Mouse (Mus musculus) Muller cell, postnatal 12 days (primary cell): ENCODE results near the gene Angptl6.

Experiments used
- DNase-seq: peaks from one replicate; pipeline ENCODE4 v3.0.0-alpha.2; 2015; ENCODE audit errors: inconsistent ontology term

Gene Angptl6

GRCm38 (mm10) chr9:20879097-20879792 is at the start of gene Angptl6:
Angptl6 (minus strand) TSS chr9:20879727.
- no peak for DNase-seq

GRCm38 (mm10) chr9:20923258-20923657 is 43.7 kb upstream of the Angptl6 start:
- no peak for DNase-seq

- no peak for DNase-seq
These were observed 36.6 kb upstream of the Angptl6 start for GRCm38 (mm10) chr9:20916160-20916559.

GRCm38 (mm10) chr9:20909948-20910347 is 30.4 kb upstream of the Angptl6 start:
- no peak for DNase-seq

GRCm38 (mm10) chr9:20902174-20902491 is 22.6 kb upstream of the Angptl6 start:
- DNase-seq: no peak

GRCm38 (mm10) chr9:20901466-20902173 is 22.1 kb upstream of the Angptl6 start:
- DNase-seq: peak; percentile 50

GRCm38 (mm10) chr9:20898511-20899073 is 19.1 kb upstream of the Angptl6 start, which contains the start of gene Eif3g:
Eif3g (minus strand) TSS chr9:20898623.
- DNase-seq: peak; percentile 82

GRCm38 (mm10) chr9:20897736-20898510 is 18.4 kb upstream of the Angptl6 start:
- DNase-seq: no peak

- no peak for DNase-seq
These were observed 15.9 kb upstream of the Angptl6 start for GRCm38 (mm10) chr9:20895382-20895781.

GRCm38 (mm10) chr9:20894629-20895028 is 15.1 kb upstream of the Angptl6 start:
- DNase-seq: no peak

- no peak for DNase-seq
These were observed 14.2 kb upstream of the Angptl6 start for GRCm38 (mm10) chr9:20893590-20894343.

- DNase-seq: no peak
These were observed 13.5 kb upstream of the Angptl6 start for GRCm38 (mm10) chr9:20893069-20893468.

- DNase-seq: no peak
These were observed 12.7 kb upstream of the Angptl6 start for GRCm38 (mm10) chr9:20892104-20892653.

- DNase-seq: no peak
These were observed 12.0 kb upstream of the Angptl6 start for GRCm38 (mm10) chr9:20891339-20892103.

GRCm38 (mm10) chr9:20890411-20890810 is 10.9 kb upstream of the Angptl6 start:
- no peak for DNase-seq

GRCm38 (mm10) chr9:20889185-20890141 is 9.9 kb upstream of the Angptl6 start:
- no peak for DNase-seq

- no peak for DNase-seq
These were observed 8.8 kb upstream of the Angptl6 start for GRCm38 (mm10) chr9:20888386-20888765.

GRCm38 (mm10) chr9:20887704-20888385 is 8.3 kb upstream of the Angptl6 start, which contains the start of gene Ppan:
Ppan (plus strand) TSS chr9:20888175.
- peak; percentile 92 for DNase-seq

- no peak for DNase-seq
These were observed 7.7 kb upstream of the Angptl6 start for GRCm38 (mm10) chr9:20887191-20887590.
